Mouse (Mus musculus) bone marrow, adult 2 months (tissue): Measurements from ENCODE around the gene Lrp1.

Source experiments
- CTCF ChIP-seq: fragments of 200-500 bp; IDR thresholded peaks from 2 replicates; pipeline ENCODE4 v1.5.1; 2011; ENCODE audit warnings: low read length, control low read depth; ENCODE audit not compliant: control insufficient read depth, insufficient read depth
- POLR2A ChIP-seq: fragments of 200-500 bp; IDR thresholded peaks from 2 replicates; pipeline ENCODE4 v1.6.1; 2011; ENCODE audit warnings: low read depth, mild to moderate bottlenecking, control low read depth, low read length, borderline replicate concordance; ENCODE audit not compliant: control insufficient read depth

DNA sequence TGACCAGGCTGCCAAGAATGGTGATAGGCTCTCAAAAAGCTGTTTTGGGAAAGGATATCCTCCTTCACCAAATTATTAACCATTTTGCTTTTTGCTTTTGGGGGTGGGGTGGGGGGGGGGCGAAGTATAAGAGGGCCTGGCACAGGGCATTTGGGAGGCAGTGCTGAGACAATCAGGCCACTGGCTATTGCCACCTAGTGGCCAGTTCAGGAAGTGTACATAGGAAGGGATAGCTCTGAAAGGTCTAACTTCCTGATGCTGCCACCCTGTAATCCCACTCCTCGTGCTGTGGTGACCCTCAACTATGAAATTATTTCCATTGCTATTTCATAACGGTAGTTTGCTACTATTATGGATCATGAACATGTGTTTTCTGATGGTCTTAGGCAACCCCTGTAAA, 5.5 kb upstream of the Lrp1 start:
- TF ChIP-seq CTCF (peak; percentile 56), POLR2A (no peak)
